Mouse (Mus musculus) embryo, embryonic 11.5 days (tissue): ENCODE measurements around the gene Ppp2r3d.

Experiments used
- DNase-seq: peaks from one replicate; pipeline ENCODE4 v3.0.0-alpha.2; 2012; ENCODE audit warnings: low read depth, low spot score

Ppp2r3d gene

DNA sequence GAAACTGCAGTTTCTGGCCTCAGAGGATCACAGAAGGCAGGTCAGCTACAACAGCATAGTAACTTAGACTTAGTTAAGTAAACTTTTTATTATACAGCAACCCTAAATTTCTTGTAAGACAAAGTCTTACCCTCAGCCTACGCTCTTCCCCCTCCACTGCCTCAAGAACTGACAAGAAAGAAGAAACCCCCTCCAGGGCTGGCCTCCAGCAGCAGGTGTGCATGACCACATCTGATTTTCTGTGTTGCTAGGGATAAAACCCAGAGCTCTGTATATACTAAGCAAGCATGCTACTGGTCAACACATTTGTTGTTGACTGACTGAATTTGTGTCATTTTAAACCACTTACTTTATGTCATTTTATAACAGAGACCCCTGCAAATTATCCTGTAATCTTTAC, 65.1 kb downstream of the Ppp2r3d start:
- no peak for DNase-seq

DNA sequence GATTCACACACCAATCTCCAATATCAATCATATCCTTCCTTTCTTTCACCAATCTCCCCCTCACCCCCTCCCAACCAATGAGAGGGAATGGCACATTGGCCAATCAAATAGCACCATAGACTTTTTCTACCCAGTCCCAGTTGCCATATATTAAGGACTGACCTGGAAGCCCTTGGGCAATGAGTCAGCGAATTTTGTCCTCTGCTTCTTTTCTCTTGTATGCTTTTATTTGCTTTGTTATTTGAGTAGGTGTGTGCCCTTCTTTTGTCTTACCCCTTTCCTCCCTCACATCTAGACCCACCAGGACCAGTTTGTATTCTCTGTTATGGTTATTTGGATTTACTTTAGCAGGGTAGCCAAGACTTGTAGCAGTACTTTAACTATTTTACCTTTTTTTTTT, 68.1 kb downstream of the Ppp2r3d start:
- DNase-seq = no peak
